Mouse (Mus musculus): ENCODE data around the gene Cox8a. TPM values are rescaled to one million over a fixed set of nuclear protein-coding genes. Genes with fewer than 3 reads are reported as not detected.

Cox8a gene
- polyA plus RNA-seq, 1 experiment from 2014 or later = 1,275 TPM

DNA sequence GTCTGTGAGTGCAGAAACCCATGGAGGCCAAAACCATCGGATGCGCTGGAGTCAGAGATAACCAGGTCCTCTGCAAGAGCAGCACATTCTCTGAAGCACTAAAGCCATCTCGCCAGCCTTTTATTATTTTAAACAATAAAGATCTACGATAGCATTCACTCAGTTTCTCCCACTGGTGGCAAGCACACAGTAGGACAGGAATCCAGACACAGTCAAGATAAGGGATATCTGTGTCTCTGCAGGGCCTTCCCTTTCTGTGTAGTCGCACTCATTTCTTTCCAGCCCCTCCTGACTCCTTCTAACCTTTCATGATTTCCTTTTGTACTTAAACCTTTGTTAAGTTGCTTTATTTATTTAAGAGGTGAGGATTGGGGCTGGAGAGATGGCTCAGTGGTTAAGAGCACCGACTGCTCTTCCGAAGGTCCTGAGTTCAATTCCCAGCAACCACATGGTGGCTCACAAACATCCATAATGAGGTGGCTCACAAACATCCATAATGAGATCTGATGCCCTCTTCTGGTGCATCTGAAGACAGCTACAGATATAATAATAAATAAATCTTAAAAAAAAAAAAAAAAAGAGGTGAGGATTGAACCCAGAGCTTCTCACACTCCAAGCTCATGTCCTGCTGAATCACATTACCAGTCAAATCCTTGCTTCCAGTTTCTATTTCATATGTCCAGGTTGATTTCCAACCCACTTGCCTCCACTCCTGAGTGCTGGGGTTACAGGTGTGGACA lies 7.3 kb downstream of the Cox8a start:
- Histone ChIP-seq H3K9me3 (ENCODE audit: control insufficient read depth, low read length) (no peaks in the 10 kb centered on the region), H3K36me3 (replicated peaks; ENCODE audit: control insufficient read depth, insufficient read depth) (peaks cover 22% of the 10 kb centered on the region), H3K4me1 (replicated peaks; ENCODE audit: control insufficient read depth, insufficient read depth, low read length) (peaks cover 5% of the 10 kb centered on the region), H3K4me2 (replicated peaks) (no peak overlapping the region), H3K27me3 (ENCODE audit: control insufficient read depth, insufficient read depth, low read length) (no peaks in the 10 kb centered on the region), H3K27ac (no peak overlapping the region), H3K9ac (no peak overlapping the region), H3K4me3 (replicated peaks; ENCODE audit: low read length) (no peak overlapping the region)
- WGBS = 87% methylated on average over 7 of the region's 7 CpGs
- ATAC-seq (ENCODE audit: low FRiP score) (no peak), DNase-seq (ENCODE audit: low spot score) (no peak)

DNA sequence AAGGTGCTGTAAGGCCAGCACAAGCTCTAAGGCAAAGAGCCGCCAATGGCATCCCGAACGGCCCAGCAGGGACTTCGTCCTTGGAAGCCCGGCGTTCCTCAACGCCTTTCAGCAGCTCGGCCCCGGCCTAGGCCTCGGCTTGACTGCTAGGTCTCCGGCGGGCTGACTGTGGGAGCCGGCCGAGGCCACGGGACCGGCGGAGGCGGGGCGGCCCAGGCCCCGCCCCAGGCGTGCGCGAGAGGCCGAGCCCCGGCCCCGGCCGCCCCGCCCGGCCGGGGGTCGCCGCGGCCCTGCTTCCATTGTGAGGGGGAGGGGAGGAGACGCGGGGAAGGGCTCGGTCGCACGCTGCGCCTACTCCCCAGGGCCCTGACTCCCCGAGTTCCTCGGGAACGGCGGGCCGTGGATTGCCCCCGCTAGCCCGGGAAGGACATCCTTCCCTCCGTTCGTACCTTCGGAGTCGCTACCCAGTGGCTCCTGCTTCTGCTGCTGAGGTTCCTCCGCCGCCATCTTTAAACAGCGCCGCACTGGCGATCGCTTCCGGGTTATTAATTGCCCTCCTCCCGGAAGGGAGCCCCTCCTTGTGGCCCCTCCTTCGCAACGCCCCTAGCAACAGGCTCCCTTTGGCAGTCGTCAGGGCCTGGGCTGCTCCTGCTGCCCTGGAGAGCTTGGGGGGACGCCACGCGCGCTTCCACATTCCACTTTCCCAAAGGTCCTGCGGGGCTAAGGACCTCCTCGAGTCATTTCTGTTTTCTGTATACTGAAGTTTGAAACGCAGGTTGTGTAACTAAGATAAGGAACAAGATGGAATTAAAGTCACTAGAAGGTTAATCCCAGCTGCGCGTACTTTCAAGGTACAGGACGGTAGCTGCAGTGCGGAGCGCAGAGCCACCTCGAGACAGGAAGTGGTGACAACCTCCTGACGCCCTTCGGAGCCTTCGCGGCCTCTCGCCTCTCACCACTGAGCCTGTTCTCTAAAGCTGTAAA lies 11.4 kb downstream of the Cox8a start, which contains the start of gene Otub1:
Otub1 (minus strand) TSS at position 564 of the 984 bp plus-strand sequence.
- Histone ChIP-seq H3K4me1 (replicated peaks; ENCODE audit: control insufficient read depth, insufficient read depth, low read length) (peaks cover 16% of the 10 kb centered on the region), H3K4me2 (replicated peaks) (peak within 1 kb of the TSS; percentile 92), H3K4me3 (replicated peaks; ENCODE audit: low read length) (peak within 1 kb of the TSS; percentile 84), H3K9me3 (ENCODE audit: control insufficient read depth, low read length) (no peaks in the 10 kb centered on the region), H3K36me3 (replicated peaks; ENCODE audit: control insufficient read depth, insufficient read depth) (peaks cover 30% of the 10 kb centered on the region), H3K9ac (peak within 1 kb of the TSS; percentile 88), H3K27ac (peak within 1 kb of the TSS; percentile 98), H3K27me3 (ENCODE audit: control insufficient read depth, insufficient read depth, low read length) (no peaks in the 10 kb centered on the region)
- WGBS = under 1% methylated on average over 79 of the region's 79 CpGs
- DNase-seq (ENCODE audit: low spot score) = peak; percentile 92
- peak; percentile 97 for ATAC-seq (ENCODE audit: low FRiP score)

DNA sequence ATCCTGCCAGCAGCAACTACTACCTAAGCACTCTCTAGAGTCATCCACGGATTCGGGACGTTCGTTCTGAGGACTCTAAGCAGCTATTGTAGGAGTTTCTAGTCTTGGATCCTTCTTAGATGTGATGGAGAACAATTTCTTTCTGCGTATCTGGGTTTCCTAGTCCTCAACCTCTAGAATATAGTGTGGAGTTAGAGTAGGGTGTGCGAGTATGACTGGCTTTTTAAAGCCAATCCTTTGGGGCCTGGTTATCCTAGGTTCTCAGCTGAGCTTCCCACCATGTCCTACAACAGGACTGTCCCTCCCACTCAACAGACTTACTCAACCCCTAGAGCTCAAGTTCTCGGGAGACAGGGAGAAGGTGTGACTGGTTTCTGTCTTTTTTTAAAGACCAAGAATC lies 12.1 kb downstream of the Cox8a start:
- DNase-seq (ENCODE audit: low spot score) = no peak
- no peak for ATAC-seq (ENCODE audit: low FRiP score)
- 39% methylated on average over 7 of the region's 7 CpGs for WGBS

DNA sequence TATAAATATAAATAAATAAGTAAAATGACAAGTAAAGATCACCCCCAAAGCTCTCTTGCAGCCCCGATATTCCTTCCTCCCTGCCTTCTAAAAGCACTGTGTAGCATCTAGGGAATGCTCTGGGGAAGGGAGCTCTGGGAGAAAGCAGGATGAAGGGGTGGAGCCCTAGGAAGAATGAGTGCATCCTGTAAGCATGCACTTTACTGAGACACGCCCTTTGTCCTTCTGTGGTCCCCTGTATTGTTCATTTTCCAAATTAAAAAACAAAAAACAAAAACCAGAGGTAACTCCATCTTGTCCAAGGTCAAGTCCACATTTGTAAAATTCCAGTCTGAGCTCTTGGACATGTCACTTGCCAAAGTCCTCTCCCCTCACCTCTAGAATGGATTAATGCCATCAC lies 12.5 kb downstream of the Cox8a start:
- H3K9ac ChIP-seq = peak overlapping the region; percentile 88
- DNase-seq (ENCODE audit: low spot score) (no peak), ATAC-seq (ENCODE audit: low FRiP score) (no peak)
- H3K27ac ChIP-seq = 0 out of 2 replicates have a peak overlapping the region, but pooled peaks have one; percentile 98
- no peaks in the 10 kb centered on the region for H3K27me3 ChIP-seq (ENCODE audit: control insufficient read depth, insufficient read depth, low read length)
- peaks cover 42% of the 10 kb centered on the region for H3K36me3 ChIP-seq (replicated peaks; ENCODE audit: control insufficient read depth, insufficient read depth)
- WGBS = 81% methylated on average over 2 of the region's 2 CpGs
- peak overlapping the region; percentile 84 for H3K4me3 ChIP-seq (replicated peaks; ENCODE audit: low read length)
- H3K9me3 ChIP-seq (ENCODE audit: control insufficient read depth, low read length) = no peaks in the 10 kb centered on the region
- peak overlapping the region; percentile 92 for H3K4me2 ChIP-seq (replicated peaks)
- H3K4me1 ChIP-seq (replicated peaks; ENCODE audit: control insufficient read depth, insufficient read depth, low read length) = peaks cover 16% of the 10 kb centered on the region

More for the DNA sequence above, 12.1 kb downstream of the Cox8a start:
- H3K9me3 ChIP-seq (ENCODE audit: control insufficient read depth, low read length) = no peaks in the 10 kb centered on the region
- H3K27me3 ChIP-seq (ENCODE audit: control insufficient read depth, insufficient read depth, low read length) = no peaks in the 10 kb centered on the region
- peaks cover 38% of the 10 kb centered on the region for H3K36me3 ChIP-seq (replicated peaks; ENCODE audit: control insufficient read depth, insufficient read depth)
- peak overlapping the region; percentile 88 for H3K9ac ChIP-seq
- peak overlapping the region; percentile 84 for H3K4me3 ChIP-seq (replicated peaks; ENCODE audit: low read length)
- peak overlapping the region; percentile 92 for H3K4me2 ChIP-seq (replicated peaks)
- peaks cover 16% of the 10 kb centered on the region for H3K4me1 ChIP-seq (replicated peaks; ENCODE audit: control insufficient read depth, insufficient read depth, low read length)
- peak overlapping the region; percentile 98 for H3K27ac ChIP-seq

DNA sequence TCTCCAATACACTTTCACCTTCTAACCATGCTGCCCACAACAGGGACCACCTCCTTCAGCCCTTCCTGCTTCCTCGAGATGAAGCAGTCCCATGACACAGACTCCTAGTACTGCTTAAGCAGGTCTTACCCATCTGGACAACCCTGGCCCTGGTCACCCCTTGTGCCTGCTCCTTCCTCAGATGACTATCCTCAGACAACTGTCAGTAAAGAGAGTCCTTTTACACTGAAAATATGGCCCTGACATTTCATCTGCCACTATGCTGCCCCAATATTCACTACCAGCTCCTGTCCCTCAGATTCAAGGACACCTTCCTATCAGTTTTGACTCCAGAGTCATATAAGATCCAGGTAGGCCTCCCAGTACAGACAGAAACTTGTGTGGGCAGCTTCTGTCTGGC lies 17.0 kb downstream of the Cox8a start:
- Histone ChIP-seq H3K9me3 (ENCODE audit: control insufficient read depth, low read length) (no peaks in the 10 kb centered on the region), H3K4me3 (replicated peaks; ENCODE audit: low read length) (no peak overlapping the region), H3K27ac (no peak overlapping the region), H3K4me2 (replicated peaks) (no peak overlapping the region), H3K36me3 (replicated peaks; ENCODE audit: control insufficient read depth, insufficient read depth) (peaks cover 72% of the 10 kb centered on the region), H3K27me3 (ENCODE audit: control insufficient read depth, insufficient read depth, low read length) (no peaks in the 10 kb centered on the region), H3K9ac (no peak overlapping the region), H3K4me1 (replicated peaks; ENCODE audit: control insufficient read depth, insufficient read depth, low read length) (peaks cover 15% of the 10 kb centered on the region)
- ATAC-seq (ENCODE audit: low FRiP score) = no peak
- 68% methylated on average over 1 of the region's 1 CpGs for WGBS
- no peak for DNase-seq (ENCODE audit: low spot score)

DNA sequence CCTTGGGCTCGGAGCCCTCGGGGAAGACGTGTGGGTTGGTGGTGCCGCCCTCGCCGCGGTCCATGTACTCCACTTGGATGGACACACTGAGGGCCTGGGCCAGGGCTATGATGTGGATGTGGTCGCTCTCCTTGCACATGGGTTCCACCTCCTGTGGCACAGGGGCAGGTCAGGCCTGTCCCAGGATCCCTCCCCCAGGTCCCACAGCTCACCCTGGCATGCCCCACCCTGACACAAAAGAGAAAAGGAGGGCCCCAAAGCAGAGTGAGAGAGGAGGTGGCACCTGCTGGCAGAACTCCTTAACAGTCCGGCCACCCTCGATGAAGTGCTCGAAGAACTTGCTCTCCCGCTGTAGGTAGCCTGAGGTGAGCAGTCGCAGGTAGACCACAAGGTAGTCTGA lies 18.3 kb downstream of the Cox8a start:
- no peak overlapping the region for H3K27ac ChIP-seq
- no peaks in the 10 kb centered on the region for H3K9me3 ChIP-seq (ENCODE audit: control insufficient read depth, low read length)
- WGBS = 95% methylated on average over 13 of the region's 13 CpGs
- H3K4me2 ChIP-seq (replicated peaks) = no peak overlapping the region
- no peak for ATAC-seq (ENCODE audit: low FRiP score)
- no peaks in the 10 kb centered on the region for H3K27me3 ChIP-seq (ENCODE audit: control insufficient read depth, insufficient read depth, low read length)
- H3K4me3 ChIP-seq (replicated peaks; ENCODE audit: low read length) = no peak overlapping the region
- 0 out of 2 replicates have a peak, but pooled peaks cover 2% of the 10 kb centered on the region for H3K4me1 ChIP-seq (replicated peaks; ENCODE audit: control insufficient read depth, insufficient read depth, low read length)
- DNase-seq (ENCODE audit: low spot score) = no peak
- peaks cover 69% of the 10 kb centered on the region for H3K36me3 ChIP-seq (replicated peaks; ENCODE audit: control insufficient read depth, insufficient read depth)
- H3K9ac ChIP-seq = no peak overlapping the region

DNA sequence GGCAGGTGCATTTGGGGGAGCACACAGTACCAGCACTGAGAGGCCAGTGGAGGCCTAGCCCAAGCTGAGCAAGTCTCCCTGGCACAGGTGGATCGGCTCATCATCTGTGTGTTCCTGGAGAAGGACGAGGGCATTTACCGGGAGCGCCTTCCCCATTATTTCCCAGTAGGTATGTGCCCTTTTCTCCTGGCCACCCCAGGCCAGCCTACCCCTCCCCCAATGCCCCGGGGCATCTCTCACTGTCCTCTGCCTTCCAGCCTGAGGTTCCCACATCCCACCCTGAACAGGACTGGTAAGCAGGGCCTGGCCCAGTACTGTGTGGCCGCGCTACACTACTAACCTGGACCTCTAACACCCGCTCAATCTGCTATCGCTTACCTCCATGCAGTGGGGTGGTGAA lies 20.0 kb downstream of the Cox8a start:
- H3K4me2 ChIP-seq (replicated peaks) = no peak overlapping the region
- H3K4me1 ChIP-seq (replicated peaks; ENCODE audit: control insufficient read depth, insufficient read depth, low read length) = no peaks in the 10 kb centered on the region
- DNase-seq (ENCODE audit: low spot score) (no peak), ATAC-seq (ENCODE audit: low FRiP score) (0 out of 2 replicates have a peak, but pooled peaks have one; percentile 21)
- no peak overlapping the region for H3K27ac ChIP-seq
- no peaks in the 10 kb centered on the region for H3K27me3 ChIP-seq (ENCODE audit: control insufficient read depth, insufficient read depth, low read length)
- H3K36me3 ChIP-seq (replicated peaks; ENCODE audit: control insufficient read depth, insufficient read depth) = peaks cover 53% of the 10 kb centered on the region
- no peak overlapping the region for H3K9ac ChIP-seq
- WGBS = 83% methylated on average over 9 of the region's 9 CpGs
- no peaks in the 10 kb centered on the region for H3K9me3 ChIP-seq (ENCODE audit: control insufficient read depth, low read length)
- no peak overlapping the region for H3K4me3 ChIP-seq (replicated peaks; ENCODE audit: low read length)

DNA sequence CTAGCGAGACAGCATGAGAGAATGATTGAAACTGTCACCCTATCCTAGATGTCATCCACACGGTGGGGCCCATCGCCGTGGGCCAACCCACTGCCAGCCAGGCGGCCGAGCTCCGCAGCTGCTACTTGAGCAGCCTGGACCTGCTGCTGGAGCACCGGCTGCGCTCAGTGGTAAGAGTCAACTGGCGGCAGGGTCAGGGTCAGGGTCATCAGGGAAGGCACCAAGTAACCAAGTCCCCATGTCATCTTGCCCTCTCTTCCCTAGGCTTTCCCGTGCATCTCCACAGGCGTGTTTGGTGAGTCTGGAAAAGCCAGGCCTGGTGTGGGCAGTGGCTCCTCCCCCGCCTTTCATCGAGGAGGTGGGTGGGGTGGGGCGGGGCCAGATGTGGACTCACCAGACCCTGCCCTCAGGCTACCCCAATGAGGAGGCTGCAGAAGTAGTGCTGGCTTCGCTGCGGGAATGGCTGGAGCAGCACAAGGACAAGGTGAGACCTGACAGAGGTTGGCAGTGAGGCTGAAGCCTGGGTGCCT lies 20.6 kb downstream of the Cox8a start:
- 11% methylated on average over 17 of the region's 17 CpGs for WGBS
- no peak overlapping the region for H3K4me2 ChIP-seq (replicated peaks)
- no peaks in the 10 kb centered on the region for H3K27me3 ChIP-seq (ENCODE audit: control insufficient read depth, insufficient read depth, low read length)
- no peaks in the 10 kb centered on the region for H3K9me3 ChIP-seq (ENCODE audit: control insufficient read depth, low read length)
- DNase-seq (ENCODE audit: low spot score) (no peak), ATAC-seq (ENCODE audit: low FRiP score) (0 out of 2 replicates have a peak, but pooled peaks have one; percentile 31)
- H3K27ac ChIP-seq = no peak overlapping the region
- H3K4me1 ChIP-seq (replicated peaks; ENCODE audit: control insufficient read depth, insufficient read depth, low read length) = no peaks in the 10 kb centered on the region
- H3K4me3 ChIP-seq (replicated peaks; ENCODE audit: low read length) = no peak overlapping the region
- H3K9ac ChIP-seq = no peak overlapping the region
- H3K36me3 ChIP-seq (replicated peaks; ENCODE audit: control insufficient read depth, insufficient read depth) = peaks cover 49% of the 10 kb centered on the region

All from hindbrain, embryonic 14.5 days (tissue).